Mouse (Mus musculus): ENCODE data around the gene Rnf17.

The Rnf17 gene

DNA sequence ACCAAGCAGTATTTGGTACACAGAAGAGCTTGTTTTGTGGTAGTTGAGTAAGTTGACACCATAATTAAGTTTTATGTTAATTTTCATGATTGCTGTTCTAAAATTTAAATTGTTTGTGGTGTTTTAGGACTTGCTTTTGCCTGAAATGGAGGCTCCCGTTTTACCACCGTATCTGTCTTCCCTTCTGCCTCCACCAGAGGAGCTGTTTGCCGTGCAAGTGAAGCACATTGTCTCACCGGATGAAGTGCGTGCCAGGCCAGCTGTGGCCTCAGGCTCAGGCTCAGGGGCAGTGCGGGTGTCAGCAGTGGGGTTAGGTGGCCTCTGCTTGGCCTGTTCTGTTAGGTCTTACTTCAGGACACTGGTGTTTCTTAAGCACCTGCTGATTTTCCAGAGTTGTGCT, 109.7 kb downstream of the Rnf17 start:
- no peak for DNase-seq (ENCODE audit: low spot score in 2 of 2)

DNA sequence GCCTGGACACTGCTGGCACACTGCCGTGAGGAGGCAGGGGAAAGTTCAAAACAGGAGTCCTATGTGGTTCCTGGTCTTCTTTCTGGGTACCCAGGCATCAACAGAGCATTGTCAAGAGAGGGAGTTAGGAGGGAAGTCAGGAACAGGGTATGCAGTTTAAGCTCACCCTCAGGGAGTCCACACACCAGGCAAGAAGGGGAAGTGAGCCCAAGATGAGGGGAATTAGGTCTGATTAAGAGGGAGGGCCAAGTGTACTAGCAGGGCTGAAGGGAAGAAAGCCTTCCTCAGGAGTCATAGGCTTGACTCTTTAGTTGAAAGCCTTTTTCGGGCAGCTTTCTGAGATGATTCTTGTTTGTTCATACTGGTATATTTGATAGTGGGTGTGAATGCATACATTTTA, 112.4 kb downstream of the Rnf17 start:
- no peak for DNase-seq (ENCODE audit: low spot score in 2 of 2)

DNA sequence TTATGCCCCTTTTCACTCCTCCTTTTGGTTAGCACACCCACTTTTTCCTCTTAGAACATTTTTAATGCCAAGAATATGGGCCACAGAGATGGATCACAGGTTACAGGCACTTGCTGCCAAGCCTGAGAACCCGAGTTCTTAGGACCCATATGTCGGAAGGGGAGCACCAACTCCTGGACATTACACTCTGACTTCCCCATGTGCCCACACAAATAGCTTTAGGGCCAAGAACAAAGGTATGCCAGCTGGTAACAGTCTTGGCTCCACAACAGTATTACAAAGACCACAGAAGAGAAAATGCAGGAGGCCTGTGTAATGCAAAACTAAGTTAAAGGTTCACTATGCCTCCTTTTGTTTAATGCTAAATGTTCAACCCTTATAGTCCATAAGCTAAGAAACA, 128.4 kb downstream of the Rnf17 start:
- DNase-seq (ENCODE audit: low spot score in 2 of 2) = no peak

DNA sequence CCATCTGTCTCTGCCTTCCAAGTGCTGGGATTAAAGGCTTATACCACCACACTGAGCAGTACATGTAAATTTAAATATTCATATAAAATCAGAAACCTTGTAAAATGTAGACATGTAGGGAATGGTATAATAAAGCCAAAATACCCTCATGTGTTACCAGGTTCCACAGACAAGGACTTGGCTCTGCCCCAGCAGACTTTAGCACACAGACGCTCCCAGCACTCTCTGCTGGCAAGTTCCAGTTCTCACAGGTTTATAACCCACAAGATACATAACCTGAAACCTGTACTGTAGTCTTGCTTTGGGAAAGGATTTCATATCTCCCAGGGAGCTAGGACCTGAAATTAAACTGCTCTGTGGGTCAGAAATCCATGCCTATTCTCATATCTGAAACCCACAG, 142.6 kb downstream of the Rnf17 start:
- DNase-seq (ENCODE audit: low spot score in 2 of 2) = no peak

DNA sequence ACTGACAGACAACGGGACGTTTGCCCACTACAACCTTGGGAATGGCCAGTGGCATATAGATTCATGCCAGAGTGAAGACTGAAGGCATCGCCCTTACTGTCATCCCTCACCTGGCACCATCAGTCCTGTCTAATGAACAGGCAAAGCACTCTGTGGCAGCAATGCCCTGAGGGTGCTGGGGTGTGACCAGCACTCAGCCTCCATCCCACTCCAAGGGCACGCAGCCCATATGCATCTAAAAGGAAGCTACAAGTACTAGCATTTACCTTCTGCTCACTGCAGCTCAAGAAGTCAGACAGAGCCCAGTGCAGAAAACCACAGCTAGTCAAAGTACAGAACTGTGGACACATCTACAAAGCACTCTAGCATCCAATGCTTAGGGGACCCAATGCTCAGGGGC, 143.1 kb downstream of the Rnf17 start:
- no peak for DNase-seq (ENCODE audit: low spot score in 2 of 2)

DNA sequence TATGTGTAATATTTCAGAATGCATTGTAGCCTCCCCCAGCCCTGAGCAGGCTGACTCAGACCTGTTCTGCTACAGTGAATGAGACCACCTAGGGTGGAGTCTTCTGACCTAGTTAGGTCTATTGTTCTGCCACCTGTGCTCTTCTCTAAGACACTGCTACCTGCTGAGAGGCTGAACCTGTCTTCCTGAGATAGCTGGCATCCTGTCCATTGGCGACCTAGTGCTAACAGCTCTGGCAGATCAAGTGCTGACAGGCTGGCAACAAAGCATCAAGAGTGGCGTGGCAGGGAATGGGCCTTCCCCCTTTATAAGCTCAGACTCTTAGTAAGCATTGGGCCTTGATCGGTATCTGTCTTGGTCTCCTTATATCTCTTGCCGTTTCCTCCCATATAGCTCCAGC, 148.6 kb downstream of the Rnf17 start:
- DNase-seq (ENCODE audit: low spot score in 2 of 2) = no peak

- no peak for DNase-seq (ENCODE audit: low spot score in 2 of 2)
These were observed 150.5 kb downstream of the Rnf17 start for GRCm38 (mm10) chr14:56552924-56553323.

DNA sequence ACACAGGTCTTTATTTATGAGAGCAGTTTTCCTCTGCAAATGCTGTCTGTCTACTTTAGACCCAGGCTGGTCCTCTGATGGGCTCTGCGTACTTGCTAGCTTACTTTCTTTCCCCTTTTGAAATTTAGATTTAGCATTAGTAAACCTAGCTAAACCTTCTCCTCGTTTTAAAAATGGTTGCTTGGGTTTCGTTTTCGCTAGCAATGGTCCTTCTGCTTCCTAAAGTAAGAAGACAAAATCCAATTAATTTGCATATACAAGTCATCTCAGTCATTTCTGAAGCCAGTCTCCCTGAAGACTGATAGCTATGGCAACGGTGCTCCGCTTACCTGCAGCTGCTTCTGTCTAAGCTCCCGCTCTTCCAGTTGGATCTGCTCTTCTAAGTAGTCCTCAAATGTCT, 150.9 kb downstream of the Rnf17 start:
- DNase-seq (ENCODE audit: low spot score in 2 of 2) = no peak

GRCm38 (mm10) chr14:56554716-56555115, 152.3 kb downstream of the Rnf17 start:
- DNase-seq (ENCODE audit: low spot score in 2 of 2) = no peak

GRCm38 (mm10) chr14:56559134-56559533, 156.8 kb downstream of the Rnf17 start:
- no peak for DNase-seq (ENCODE audit: low spot score in 2 of 2)

DNA sequence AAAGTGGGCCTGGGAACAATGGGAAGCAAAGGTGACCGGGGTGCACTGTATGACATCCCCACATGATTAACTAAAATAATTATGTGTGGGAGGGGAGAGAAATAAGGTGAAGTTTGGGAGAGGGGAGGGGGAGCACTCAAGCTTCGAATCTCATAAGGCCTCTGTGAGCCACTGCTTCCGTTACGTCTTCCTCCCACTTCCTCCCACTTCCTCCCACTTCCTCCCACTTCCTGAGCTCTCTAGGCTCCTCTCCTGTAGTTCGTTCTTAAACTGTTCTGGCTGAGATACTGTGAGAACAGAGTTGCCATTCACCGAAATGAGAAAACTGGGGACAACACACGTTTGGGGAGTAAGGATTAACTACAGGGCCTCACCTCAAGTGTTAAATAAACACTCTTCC, 165.1 kb downstream of the Rnf17 start:
- no peak for DNase-seq (ENCODE audit: low spot score in 2 of 2)

GRCm38 (mm10) chr14:56569041-56569440, 166.7 kb downstream of the Rnf17 start:
- no peak for DNase-seq (ENCODE audit: low spot score in 2 of 2)

DNA sequence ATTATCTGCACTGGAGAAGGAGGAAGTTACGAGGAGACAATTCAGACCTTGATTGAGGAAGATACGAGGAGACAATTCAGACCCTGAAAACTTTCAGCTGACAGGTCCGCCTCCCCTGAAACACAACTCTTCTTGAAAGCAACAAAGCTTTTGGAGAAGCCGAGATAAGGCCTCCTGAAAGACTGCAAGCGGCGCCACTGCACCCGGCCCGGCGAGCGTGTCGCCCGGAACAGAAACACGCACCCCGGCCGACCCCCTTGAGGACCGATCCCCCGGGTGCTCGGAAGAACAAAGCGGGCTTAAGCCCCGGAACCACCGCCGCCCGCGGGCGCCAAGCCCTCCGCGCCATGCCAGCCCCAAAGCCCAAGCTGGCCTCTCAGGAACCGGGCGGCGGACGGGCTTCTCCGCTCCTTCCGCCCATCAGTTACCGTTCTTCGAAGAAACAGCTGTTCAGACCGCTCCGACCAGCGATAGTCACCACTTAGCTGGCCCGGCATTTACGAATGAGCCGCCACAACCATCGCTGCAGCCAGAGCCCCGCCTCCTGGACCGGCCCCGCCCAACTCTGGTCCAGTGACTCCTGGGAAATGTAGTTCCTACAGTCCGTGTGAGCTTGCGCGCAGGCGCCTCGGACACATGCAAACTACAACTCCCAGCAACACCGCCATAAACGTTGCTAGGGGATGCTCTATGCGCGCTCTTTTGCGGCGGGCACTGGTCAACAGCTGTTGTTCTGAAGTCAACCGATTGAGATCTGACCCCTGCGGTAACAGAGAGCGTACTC, 169.1 kb downstream of the Rnf17 start:
- DNase-seq (ENCODE audit: low spot score in 2 of 2) = peak; percentile 93 to 94

DNA sequence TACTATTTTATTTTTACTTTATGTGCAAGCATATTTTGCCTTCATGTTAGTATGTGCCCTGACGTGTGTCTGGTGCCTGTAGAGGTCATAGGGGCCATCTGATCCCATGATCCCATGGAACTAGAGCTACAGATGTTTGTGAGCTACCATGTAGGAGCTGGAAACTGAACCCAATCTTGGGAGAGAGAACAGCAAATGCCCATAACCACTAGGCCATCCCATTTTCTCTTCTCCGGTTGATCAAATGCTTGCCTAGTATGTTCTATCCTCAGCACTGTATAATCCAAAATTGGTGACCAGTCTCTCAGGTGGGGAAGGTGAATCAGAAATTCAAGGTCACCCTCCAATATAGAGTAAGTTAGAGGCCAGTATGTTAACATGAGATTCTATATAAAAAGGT, 170.2 kb downstream of the Rnf17 start:
- no peak for DNase-seq (ENCODE audit: low spot score in 2 of 2)
